ENCODE assay signal across 26 mouse cellular contexts in the genomic region with DNA sequence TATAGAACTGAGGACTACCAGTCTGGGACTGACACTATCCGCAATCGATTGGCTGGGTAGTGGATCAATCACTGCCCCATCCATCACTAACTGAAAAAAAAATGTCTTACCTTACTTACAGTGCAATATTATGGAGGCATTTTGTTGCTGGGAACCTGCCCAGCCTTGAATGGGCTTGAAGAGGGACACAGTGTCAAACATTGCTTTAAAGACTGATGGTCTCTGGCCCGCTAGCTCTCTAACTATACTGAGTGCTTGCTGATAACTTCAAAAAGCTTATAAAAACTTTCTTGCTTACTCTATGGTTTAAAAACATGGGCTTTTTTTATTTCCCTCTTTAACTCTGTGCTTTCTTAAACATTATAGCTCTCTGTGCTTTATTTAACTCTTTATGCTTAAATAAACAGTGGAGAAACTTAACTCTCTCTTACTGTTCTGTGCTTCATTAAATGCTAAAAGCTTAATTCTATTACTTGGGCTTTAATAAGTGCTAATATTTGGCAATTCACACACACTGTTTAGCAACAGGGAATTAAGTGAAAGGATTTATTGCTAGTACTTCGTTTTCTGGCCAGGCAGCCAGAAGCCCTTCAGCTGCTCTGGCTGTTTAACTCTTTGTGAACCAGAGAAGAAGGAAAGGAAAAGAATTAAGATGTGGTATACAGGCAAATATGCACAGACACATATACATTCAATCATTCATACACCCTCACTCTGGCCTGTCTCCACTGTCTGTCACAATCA. TPM values are rescaled to one million over a fixed set of nuclear protein-coding genes. Genes with fewer than 3 reads are reported as not detected.
A peak's percentile ranks its signal among the peaks of the same experiment; 100 is the strongest.
DNase-seq lines count a peak whose midpoint lies in the region; ATAC-seq and TF ChIP-seq lines count a peak whose summit lies in the region.
"Had no signal": no experiment of that assay in that cellular context is flagged by ENCODE, and none has a peak within 500 bp of the region (broad histone marks: within the 10 kb centered on the region; RNA-seq: fewer than 3 reads in every experiment).

No protein-coding gene starts in this region.

- H3K4me2 ChIP-seq in limb, embryonic 12.5 days = no peak overlapping the region
- no peak overlapping the region for H3K4me2 ChIP-seq in lung, postnatal 0 days (replicated peaks; ENCODE audit: low read depth, low read length)
- H3K4me2 ChIP-seq: forebrain, embryonic 13.5 days; heart, embryonic 11.5 days; hindbrain, embryonic 12.5 days; hindbrain, embryonic 15.5 days had no signal

- no peak overlapping the region for H3K4me3 ChIP-seq in limb, embryonic 12.5 days (replicated peaks)
- no peak overlapping the region for H3K4me3 ChIP-seq in limb, embryonic 10.5 days
- H3K4me3 ChIP-seq in lung, postnatal 0 days (ENCODE audit: low read depth, low read length) = no peak overlapping the region
- no peak overlapping the region for H3K4me3 ChIP-seq in lung, adult 2 months (replicated peaks; ENCODE audit: extremely low read depth, low read depth, low read length)
- H3K4me3 ChIP-seq: forebrain, embryonic 10.5 days; forebrain, embryonic 13.5 days; hindbrain, embryonic 12.5 days; hindbrain, embryonic 15.5 days had no signal

- TF ChIP-seq EP300 in lung, postnatal 0 days (IDR thresholded peaks at IDR 0.05) = no peak

- DNase-seq in limb, embryonic 10.5 days (ENCODE audit: low spot score) = no peak
- DNase-seq in lung, postnatal 0 days (ENCODE audit: low spot score) = peak; percentile 76
- no peak for DNase-seq in lung, adult 2 months
- DNase-seq in MN1 (ENCODE audit: low spot score) = peak; percentile 27
- peak; percentile 61 for DNase-seq in gonadal fat pad, adult 2 months (ENCODE audit: low read depth)
- DNase-seq in thymus, postnatal 36 days = no peak
- DNase-seq: adrenal gland, adult 8-10 months; adrenal gland, postnatal 25 days; B cell, adult 2 months; cerebellum, adult 11-12 months; cerebellum, adult 8-10 months; cerebellum, postnatal 14 days; gastrocnemius, postnatal 10 days; gastrocnemius, postnatal 36 days; heart, adult 11 months had no signal

- TF ChIP-seq POLR2A in lung, adult 2 months (IDR thresholded peaks at IDR 0.05; ENCODE audit: borderline replicate concordance, extremely low read depth, low read depth, low read length) = no peak

- ATAC-seq in limb, embryonic 12.5 days (ENCODE audit: insufficient number of reproducible peaks, insufficient read depth, low FRiP score, low TSS enrichment, low read depth) = no peak; the same call in 1 of the 2 replicates
- ATAC-seq in lung, postnatal 0 days = peak; percentile 80
- ATAC-seq: forebrain, embryonic 13.5 days; forebrain, embryonic 16.5 days had no signal

- TF ChIP-seq CTCF in lung, postnatal 0 days (IDR thresholded peaks at IDR 0.05) = no peak
- no peak for TF ChIP-seq CTCF in lung, adult 2 months (IDR thresholded peaks at IDR 0.05; ENCODE audit: insufficient read depth, low read length)

- H3K27me3 ChIP-seq in limb, embryonic 12.5 days = no peaks in the 10 kb centered on the region
- H3K27me3 ChIP-seq in limb, embryonic 10.5 days (ENCODE audit: low read depth, poor library complexity, severe bottlenecking) = no peaks in the 10 kb centered on the region
- H3K27me3 ChIP-seq in lung, postnatal 0 days (replicated peaks; ENCODE audit: insufficient read depth, low read length) = no peaks in the 10 kb centered on the region
- H3K27me3 ChIP-seq: CH12.LX; forebrain, embryonic 13.5 days; hindbrain, embryonic 12.5 days; hindbrain, embryonic 15.5 days had no signal

- 58% methylated on average over 4 of the region's 4 CpGs for WGBS in limb, embryonic 12.5 days
- 68% methylated on average over 4 of the region's 4 CpGs for WGBS in limb, embryonic 10.5 days
- WGBS in lung, postnatal 0 days = 51% methylated on average over 4 of the region's 4 CpGs
- WGBS in lung, adult 2 months = 55% methylated on average over 4 of the region's 4 CpGs

- H3K9me3 ChIP-seq in limb, embryonic 12.5 days = no peaks in the 10 kb centered on the region
- no peaks in the 10 kb centered on the region for H3K9me3 ChIP-seq in limb, embryonic 10.5 days (replicated peaks)
- H3K9me3 ChIP-seq in lung, postnatal 0 days (ENCODE audit: low read length) = no peaks in the 10 kb centered on the region
- H3K9me3 ChIP-seq: forebrain, embryonic 13.5 days; G1E; hindbrain, embryonic 12.5 days; hindbrain, embryonic 15.5 days had no signal

- no peak overlapping the region for H3K9ac ChIP-seq in limb, embryonic 12.5 days (replicated peaks)
- H3K9ac ChIP-seq in lung, postnatal 0 days (replicated peaks; ENCODE audit: low read depth) = no peak overlapping the region
- H3K9ac ChIP-seq: forebrain, embryonic 13.5 days; hindbrain, embryonic 12.5 days; hindbrain, embryonic 15.5 days had no signal

- H3K4me1 ChIP-seq in limb, embryonic 12.5 days (replicated peaks) = peaks cover 8% of the 10 kb centered on the region; the same call in 1 of the 2 replicates
- H3K4me1 ChIP-seq in limb, embryonic 10.5 days = no peaks in the 10 kb centered on the region
- H3K4me1 ChIP-seq in lung, postnatal 0 days (ENCODE audit: insufficient read depth, low read depth, low read length) = no peaks in the 10 kb centered on the region
- no peaks in the 10 kb centered on the region for H3K4me1 ChIP-seq in lung, adult 2 months (ENCODE audit: control insufficient read depth, insufficient read depth, low read length)
- H3K4me1 ChIP-seq: forebrain, embryonic 10.5 days; forebrain, embryonic 13.5 days; hindbrain, embryonic 12.5 days; hindbrain, embryonic 15.5 days had no signal

- H3K27ac ChIP-seq in limb, embryonic 12.5 days = 0 out of 2 replicates have a peak overlapping the region, but pooled peaks have one; percentile 45
- no peak overlapping the region for H3K27ac ChIP-seq in limb, embryonic 10.5 days
- no peak overlapping the region for H3K27ac ChIP-seq in lung, postnatal 0 days (ENCODE audit: low read length)
- H3K27ac ChIP-seq: forebrain, embryonic 10.5 days; forebrain, embryonic 13.5 days; hindbrain, embryonic 12.5 days; hindbrain, embryonic 15.5 days had no signal

- H3K36me3 ChIP-seq in limb, embryonic 12.5 days = no peaks in the 10 kb centered on the region
- no peaks in the 10 kb centered on the region for H3K36me3 ChIP-seq in limb, embryonic 10.5 days
- no peaks in the 10 kb centered on the region for H3K36me3 ChIP-seq in lung, postnatal 0 days (ENCODE audit: insufficient read depth, low read length)
- H3K36me3 ChIP-seq: forebrain, embryonic 10.5 days; G1E; hindbrain, embryonic 12.5 days; hindbrain, embryonic 15.5 days had no signal

RNA-seq across cellular contexts. Expression of gene Mccc1, which starts 8.1 kb away (rescaled TPM):
- 44.6 and 46.3 TPM in 2 replicates for polyA plus RNA-seq in limb, embryonic 12.5 days (2016; fragmentation: Nextera tagmentation; extraction: Ambion mirVana)
- 40.7 and 42.4 TPM in 2 replicates for polyA plus RNA-seq in limb, embryonic 10.5 days (2016; fragmentation: Nextera tagmentation; extraction: Ambion mirVana)
- 20.8 and 27.6 TPM in 2 replicates for polyA plus RNA-seq in lung, postnatal 0 days (2015; fragmentation: Nextera tagmentation; extraction: Ambion mirVana)
- 10.7 and 14.1 TPM in 2 replicates for polyA plus RNA-seq in lung, adult 2 months (2012; rRNA removed)
- 40.5 and 40.7 TPM in 2 replicates for polyA plus RNA-seq in gonadal fat pad, adult 2 months (2012; rRNA removed)

RNA-seq across cellular contexts. Expression of gene Ccdc144b, which starts 44.8 kb away (rescaled TPM):
- polyA plus RNA-seq in limb, embryonic 12.5 days (2016; fragmentation: Nextera tagmentation; extraction: Ambion mirVana) = 0.04 TPM in 1 of 2 replicates, not detected in the other
- not detected in 2 replicates for polyA plus RNA-seq in limb, embryonic 10.5 days (2016; fragmentation: Nextera tagmentation; extraction: Ambion mirVana)
- not detected in 2 replicates for polyA plus RNA-seq in lung, postnatal 0 days (2015; fragmentation: Nextera tagmentation; extraction: Ambion mirVana)
- polyA plus RNA-seq in lung, adult 2 months (2012; rRNA removed) = not detected in 2 replicates
- 0.13 and 0.14 TPM in 2 replicates for polyA plus RNA-seq in gonadal fat pad, adult 2 months (2012; rRNA removed)
- polyA plus RNA-seq: brain, embryonic 14.5 days; embryonic facial prominence, embryonic 14.5 days; forebrain, embryonic 10.5 days; forebrain, embryonic 13.5 days; forebrain, embryonic 16.5 days; G1E; hindbrain, embryonic 12.5 days had no signal

RNA-seq across cellular contexts. Expression of gene Acad9, which starts 57.2 kb away (rescaled TPM):
- polyA plus RNA-seq in limb, embryonic 12.5 days (2016; fragmentation: Nextera tagmentation; extraction: Ambion mirVana) = 98.1 and 106 TPM in 2 replicates
- 85.4 and 95.5 TPM in 2 replicates for polyA plus RNA-seq in limb, embryonic 10.5 days (2016; fragmentation: Nextera tagmentation; extraction: Ambion mirVana)
- polyA plus RNA-seq in lung, postnatal 0 days (2015; fragmentation: Nextera tagmentation; extraction: Ambion mirVana) = 46.1 and 52.2 TPM in 2 replicates
- 9.6 and 17.1 TPM in 2 replicates for polyA plus RNA-seq in lung, adult 2 months (2012; rRNA removed)
- polyA plus RNA-seq in gonadal fat pad, adult 2 months (2012; rRNA removed) = 27.5 and 39.8 TPM in 2 replicates

Comparison
In these comparisons a context has a peak if more than half of its experiments do, and no peak if none do; other contexts are left out.
1. DNase-seq: peak in lung, postnatal 0 days (single experiment), MN1 (single experiment) and gonadal fat pad, adult 2 months (single experiment); none in limb, embryonic 10.5 days (single experiment), lung, adult 2 months (single experiment) and thymus, postnatal 36 days (0 of 2).